Mouse (Mus musculus) liver, embryonic 16.5 days (tissue): Measurements from ENCODE around the gene Olfr1350. TPM values are rescaled to one million over a fixed set of nuclear protein-coding genes. Genes with fewer than 3 reads are reported as not detected.

Experiments
- polyA plus RNA-seq: library from polyadenylated mRNA; unstranded; fragments of >200 nt; fragmentation: Nextera tagmentation; extraction: Ambion mirVana; gene quantifications from 2 replicates; pipeline ENCODE4 v1.2.1, GENCODE M21; 2015

Olfr1350 gene
- polyA plus RNA-seq, 1 experiment from 2014 or later, result not detected

Other genes starting within 250 kb of the Olfr1350 start
- gene Zfp583, start 233.6 kb upstream of the Olfr1350 start, polyA plus RNA-seq, result 0.45 and 0.89 TPM in 2 replicates
- 0.11 and 0.13 TPM in 2 replicates for gene Gm3854, start 221.1 kb upstream of the Olfr1350 start, polyA plus RNA-seq
- 0.84 TPM in 2 replicates for gene Zfp78, start 201.6 kb upstream of the Olfr1350 start, polyA plus RNA-seq
- 1.2 and 1.3 TPM in 2 replicates for gene Zfp28, start 181.5 kb upstream of the Olfr1350 start, polyA plus RNA-seq
- gene Smim17, start 166.1 kb upstream of the Olfr1350 start, polyA plus RNA-seq, result not detected in 2 replicates
- not detected in 2 replicates for gene Gm20715, start 154.6 kb upstream of the Olfr1350 start, polyA plus RNA-seq
- not detected in 2 replicates for gene Olfr1344, start 126.2 kb upstream of the Olfr1350 start, polyA plus RNA-seq
- gene Olfr1336, start 108.7 kb upstream of the Olfr1350 start, polyA plus RNA-seq, result not detected in 2 replicates
- gene Olfr1346, start 97.7 kb upstream of the Olfr1350 start, polyA plus RNA-seq, result not detected in 2 replicates
- gene Olfr5, start 77.9 kb upstream of the Olfr1350 start, polyA plus RNA-seq, result not detected in 2 replicates
- not detected in 2 replicates for gene Olfr1347, start 65.1 kb upstream of the Olfr1350 start, polyA plus RNA-seq
- gene Olfr1348, start 56.1 kb upstream of the Olfr1350 start, polyA plus RNA-seq, result not detected in 2 replicates
- gene Olfr1349, start 41.9 kb upstream of the Olfr1350 start, polyA plus RNA-seq, result not detected in 2 replicates
- gene Zim1, start 131.6 kb downstream of the Olfr1350 start, polyA plus RNA-seq, result 1.5 and 1.7 TPM in 2 replicates
- 54.7 and 61.1 TPM in 2 replicates for gene Peg3, start 165.6 kb downstream of the Olfr1350 start, polyA plus RNA-seq
- 1.7 and 2.0 TPM in 2 replicates for gene Usp29, start 165.7 kb downstream of the Olfr1350 start, polyA plus RNA-seq